Mouse (Mus musculus): Measurements from ENCODE around the gene Mtfr2. TPM values are rescaled to one million over a fixed set of nuclear protein-coding genes. Genes with fewer than 3 reads are reported as not detected.
A peak's percentile ranks its signal among the peaks of the same experiment; 100 is the strongest.

Gene Mtfr2
- polyA plus RNA-seq, 2 experiments, result 1.5 to 7.8 TPM

GRCm38 (mm10) chr10:20317466-20317865, 30.1 kb upstream of the Mtfr2 start:
- H3K9ac ChIP-seq (ENCODE audit: low read depth, low read length, severe bottlenecking), result no peak overlapping the region
- no peaks in the 10 kb centered on the region for H3K27me3 ChIP-seq (ENCODE audit: control insufficient read depth, insufficient read depth, low read length)
- no peak for TF ChIP-seq POLR2A (IDR thresholded peaks at IDR 0.05; ENCODE audit: borderline replicate concordance, extremely low read depth, insufficient read depth, insufficient read length)
- peaks cover 8% of the 10 kb centered on the region for H3K4me1 ChIP-seq (ENCODE audit: control insufficient read depth, insufficient read depth, low read length)
- no peak for ATAC-seq (ENCODE audit: low FRiP score, low read depth)
- H3K4me2 ChIP-seq (replicated peaks; ENCODE audit: low read depth, low read length, severe bottlenecking), result no peak overlapping the region
- H3K9me3 ChIP-seq (ENCODE audit: control insufficient read depth, low read length), result no peaks in the 10 kb centered on the region
- H3K36me3 ChIP-seq (ENCODE audit: control insufficient read depth, insufficient read depth, low read length), result peaks cover 38% of the 10 kb centered on the region
- H3K4me3 ChIP-seq (replicated peaks; ENCODE audit: low read length), result no peak overlapping the region
- no peak overlapping the region for H3K27ac ChIP-seq (replicated peaks; ENCODE audit: low read depth, low read length)
- DNase-seq (ENCODE audit: low spot score), result no peak
- WGBS, result 84% methylated on average over 5 of the region's 5 CpGs

- Histone ChIP-seq H3K4me2 (replicated peaks; ENCODE audit: low read depth, low read length, severe bottlenecking) (no peak overlapping the region), H3K9me3 (ENCODE audit: control insufficient read depth, low read length) (no peaks in the 10 kb centered on the region), H3K4me1 (ENCODE audit: control insufficient read depth, insufficient read depth, low read length) (no peaks in the 10 kb centered on the region), H3K27me3 (ENCODE audit: control insufficient read depth, insufficient read depth, low read length) (no peaks in the 10 kb centered on the region), H3K27ac (replicated peaks; ENCODE audit: low read depth, low read length) (no peak overlapping the region), H3K4me3 (replicated peaks; ENCODE audit: low read length) (no peak overlapping the region), H3K9ac (ENCODE audit: low read depth, low read length, severe bottlenecking) (no peak overlapping the region), H3K36me3 (ENCODE audit: control insufficient read depth, insufficient read depth, low read length) (peaks cover 73% of the 10 kb centered on the region)
- ATAC-seq (ENCODE audit: low FRiP score, low read depth) (no peak), DNase-seq (ENCODE audit: low spot score) (no peak)
- TF ChIP-seq POLR2A (IDR thresholded peaks at IDR 0.05; ENCODE audit: borderline replicate concordance, extremely low read depth, insufficient read depth, insufficient read length), result no peak
Measured at GRCm38 (mm10) chr10:20326226-20326625, 21.3 kb upstream of the Mtfr2 start.

GRCm38 (mm10) chr10:20331262-20331661, 16.3 kb upstream of the Mtfr2 start:
- Histone ChIP-seq H3K9me3 (ENCODE audit: control insufficient read depth, low read length) (no peaks in the 10 kb centered on the region), H3K27me3 (ENCODE audit: control insufficient read depth, insufficient read depth, low read length) (no peaks in the 10 kb centered on the region), H3K9ac (ENCODE audit: low read depth, low read length, severe bottlenecking) (no peak overlapping the region), H3K4me3 (replicated peaks; ENCODE audit: low read length) (no peak overlapping the region), H3K27ac (replicated peaks; ENCODE audit: low read depth, low read length) (no peak overlapping the region), H3K4me1 (ENCODE audit: control insufficient read depth, insufficient read depth, low read length) (no peaks in the 10 kb centered on the region), H3K4me2 (replicated peaks; ENCODE audit: low read depth, low read length, severe bottlenecking) (no peak overlapping the region), H3K36me3 (ENCODE audit: control insufficient read depth, insufficient read depth, low read length) (peaks cover 81% of the 10 kb centered on the region)
- ATAC-seq (ENCODE audit: low FRiP score, low read depth), result no peak
- no peak for DNase-seq (ENCODE audit: low spot score)
- no peak for TF ChIP-seq POLR2A (IDR thresholded peaks at IDR 0.05; ENCODE audit: borderline replicate concordance, extremely low read depth, insufficient read depth, insufficient read length)
- 96% methylated on average over 2 of the region's 2 CpGs for WGBS

- Histone ChIP-seq H3K36me3 (ENCODE audit: control insufficient read depth, insufficient read depth, low read length) (peaks cover 87% of the 10 kb centered on the region), H3K4me2 (replicated peaks; ENCODE audit: low read depth, low read length, severe bottlenecking) (no peak overlapping the region), H3K27ac (replicated peaks; ENCODE audit: low read depth, low read length) (no peak overlapping the region), H3K27me3 (ENCODE audit: control insufficient read depth, insufficient read depth, low read length) (no peaks in the 10 kb centered on the region), H3K4me1 (ENCODE audit: control insufficient read depth, insufficient read depth, low read length) (no peaks in the 10 kb centered on the region), H3K9me3 (ENCODE audit: control insufficient read depth, low read length) (no peaks in the 10 kb centered on the region), H3K4me3 (replicated peaks; ENCODE audit: low read length) (no peak overlapping the region), H3K9ac (ENCODE audit: low read depth, low read length, severe bottlenecking) (no peak overlapping the region)
- ATAC-seq (ENCODE audit: low FRiP score, low read depth), result no peak
- no peak for DNase-seq (ENCODE audit: low spot score)
- 96% methylated on average over 7 of the region's 7 CpGs for WGBS
- no peak for TF ChIP-seq POLR2A (IDR thresholded peaks at IDR 0.05; ENCODE audit: borderline replicate concordance, extremely low read depth, insufficient read depth, insufficient read length)
Measured at GRCm38 (mm10) chr10:20337872-20338271, 9.7 kb upstream of the Mtfr2 start.

- H3K36me3 ChIP-seq (ENCODE audit: control insufficient read depth, insufficient read depth, low read length), result peaks cover 46% of the 10 kb centered on the region
Measured at GRCm38 (mm10) chr10:20345736-20346135, 1.8 kb upstream of the Mtfr2 start.

GRCm38 (mm10) chr10:20348894-20349293, 1.3 kb downstream of the Mtfr2 start:
- Histone ChIP-seq H3K4me2 (replicated peaks; ENCODE audit: low read depth, low read length, severe bottlenecking) (no peak overlapping the region), H3K4me3 (replicated peaks; ENCODE audit: low read length) (no peak overlapping the region)

More at GRCm38 (mm10) chr10:20345736-20346135, 1.8 kb upstream of the Mtfr2 start:
- Histone ChIP-seq H3K4me1 (ENCODE audit: control insufficient read depth, insufficient read depth, low read length) (no peaks in the 10 kb centered on the region), H3K9me3 (ENCODE audit: control insufficient read depth, low read length) (no peaks in the 10 kb centered on the region), H3K27ac (replicated peaks; ENCODE audit: low read depth, low read length) (no peak overlapping the region), H3K9ac (ENCODE audit: low read depth, low read length, severe bottlenecking) (no peak overlapping the region), H3K4me3 (replicated peaks; ENCODE audit: low read length) (no peak overlapping the region), H3K27me3 (ENCODE audit: control insufficient read depth, insufficient read depth, low read length) (no peaks in the 10 kb centered on the region), H3K4me2 (replicated peaks; ENCODE audit: low read depth, low read length, severe bottlenecking) (no peak overlapping the region)
- WGBS, result 75% methylated on average over 1 of the region's 1 CpGs
- no peak for ATAC-seq (ENCODE audit: low FRiP score, low read depth)
- DNase-seq (ENCODE audit: low spot score), result peak; percentile 17
- TF ChIP-seq POLR2A (IDR thresholded peaks at IDR 0.05; ENCODE audit: borderline replicate concordance, extremely low read depth, insufficient read depth, insufficient read length), result no peak

More at GRCm38 (mm10) chr10:20348894-20349293, 1.3 kb downstream of the Mtfr2 start:
- H3K9me3 ChIP-seq (ENCODE audit: control insufficient read depth, low read length), result no peaks in the 10 kb centered on the region
- no peaks in the 10 kb centered on the region for H3K4me1 ChIP-seq (ENCODE audit: control insufficient read depth, insufficient read depth, low read length)
- H3K9ac ChIP-seq (ENCODE audit: low read depth, low read length, severe bottlenecking), result no peak overlapping the region
- no peaks in the 10 kb centered on the region for H3K27me3 ChIP-seq (ENCODE audit: control insufficient read depth, insufficient read depth, low read length)
- ATAC-seq (ENCODE audit: low FRiP score, low read depth) (no peak), DNase-seq (ENCODE audit: low spot score) (no peak)
- peaks cover 17% of the 10 kb centered on the region for H3K36me3 ChIP-seq (ENCODE audit: control insufficient read depth, insufficient read depth, low read length)
- 94% methylated on average over 2 of the region's 2 CpGs for WGBS
- H3K27ac ChIP-seq (replicated peaks; ENCODE audit: low read depth, low read length), result no peak overlapping the region
- TF ChIP-seq POLR2A (IDR thresholded peaks at IDR 0.05; ENCODE audit: borderline replicate concordance, extremely low read depth, insufficient read depth, insufficient read length), result no peak
